Mouse (Mus musculus): ENCODE measurements around the gene Acot8. TPM values are rescaled to one million over a fixed set of nuclear protein-coding genes. Genes with fewer than 3 reads are reported as not detected.

The Acot8 gene
- polyA plus RNA-seq, 1 experiment from 2014 or later = 25.0 TPM

DNA sequence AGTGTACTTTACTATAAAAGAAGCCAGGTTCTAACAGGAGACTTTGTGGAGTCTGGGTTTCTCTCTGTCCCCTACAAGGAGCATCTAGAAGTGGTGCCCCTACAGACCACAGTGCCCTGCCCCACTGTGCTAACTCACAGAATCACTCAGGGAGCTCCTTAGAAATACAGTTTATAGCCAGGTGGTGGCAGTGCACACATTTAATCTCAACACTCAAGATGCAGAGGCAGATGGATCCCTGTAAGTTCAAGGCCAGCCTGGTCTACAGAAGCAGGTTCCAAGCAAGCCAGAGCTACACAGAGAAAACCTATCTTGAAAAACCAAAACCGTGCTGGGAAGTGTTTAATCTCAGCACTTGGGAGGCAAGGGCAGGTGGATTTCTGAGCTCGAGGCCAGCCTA lies 10.9 kb downstream of the Acot8 start:
- no peak overlapping the region for H3K27ac ChIP-seq (ENCODE audit: low read depth)
- no peaks in the 10 kb centered on the region for H3K27me3 ChIP-seq (ENCODE audit: insufficient read depth, low read length)
- TF ChIP-seq EP300 (IDR thresholded peaks at IDR 0.05; ENCODE audit: low read depth) = no peak
- TF ChIP-seq CTCF (IDR thresholded peaks at IDR 0.05; ENCODE audit: low read depth) = no peak
- no peak for DNase-seq
- H3K9ac ChIP-seq (replicated peaks) = no peak overlapping the region
- no peak for ATAC-seq
- H3K4me1 ChIP-seq (ENCODE audit: insufficient read depth) = peaks cover 6% of the 10 kb centered on the region
- no peak overlapping the region for H3K4me2 ChIP-seq (ENCODE audit: low read depth, low read length)
- no peak overlapping the region for H3K4me3 ChIP-seq (ENCODE audit: low read depth, low read length)
- H3K36me3 ChIP-seq (replicated peaks; ENCODE audit: insufficient read depth, low read length) = peaks cover 57% of the 10 kb centered on the region
- WGBS (ENCODE audit: insufficient replicate concordance) = 81% methylated on average over 2 of the region's 2 CpGs
- no peaks in the 10 kb centered on the region for H3K9me3 ChIP-seq (ENCODE audit: low read length)

DNA sequence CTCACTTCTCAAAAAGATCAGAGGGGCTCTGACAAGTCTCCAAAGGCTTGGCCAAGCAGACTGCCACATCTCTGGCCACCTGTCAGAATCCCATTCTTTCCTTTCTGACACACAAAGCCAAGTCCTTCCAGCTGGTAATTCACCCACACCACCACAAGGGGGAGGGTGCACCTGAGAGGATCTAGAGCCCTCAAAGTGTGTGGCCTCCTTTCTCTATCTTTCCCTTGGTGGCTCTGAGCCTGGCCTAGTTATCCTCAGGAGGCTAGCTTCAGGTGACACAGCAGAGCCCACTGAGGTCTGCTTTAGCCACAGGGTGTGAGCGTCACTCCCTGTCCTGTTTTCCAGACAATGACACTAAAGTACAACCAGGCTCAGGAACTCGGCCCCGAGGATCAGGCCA lies 11.4 kb downstream of the Acot8 start:
- 0 out of 2 replicates have a peak, but pooled peaks have one; percentile 13 for ATAC-seq
- H3K4me2 ChIP-seq (ENCODE audit: low read depth, low read length) = no peak overlapping the region
- no peak overlapping the region for H3K9ac ChIP-seq (replicated peaks)
- DNase-seq = peak; percentile 76
- no peaks in the 10 kb centered on the region for H3K9me3 ChIP-seq (ENCODE audit: low read length)
- TF ChIP-seq CTCF (IDR thresholded peaks at IDR 0.05; ENCODE audit: low read depth) (peak; percentile 90), EP300 (IDR thresholded peaks at IDR 0.05; ENCODE audit: low read depth) (no peak)
- H3K27me3 ChIP-seq (ENCODE audit: insufficient read depth, low read length) = no peaks in the 10 kb centered on the region
- H3K4me3 ChIP-seq (ENCODE audit: low read depth, low read length) = no peak overlapping the region
- no peak overlapping the region for H3K27ac ChIP-seq (ENCODE audit: low read depth)
- H3K36me3 ChIP-seq (replicated peaks; ENCODE audit: insufficient read depth, low read length) = peaks cover 60% of the 10 kb centered on the region
- peaks cover 12% of the 10 kb centered on the region for H3K4me1 ChIP-seq (ENCODE audit: insufficient read depth)
- WGBS (ENCODE audit: insufficient replicate concordance) = 73% methylated on average over 3 of the region's 3 CpGs

DNA sequence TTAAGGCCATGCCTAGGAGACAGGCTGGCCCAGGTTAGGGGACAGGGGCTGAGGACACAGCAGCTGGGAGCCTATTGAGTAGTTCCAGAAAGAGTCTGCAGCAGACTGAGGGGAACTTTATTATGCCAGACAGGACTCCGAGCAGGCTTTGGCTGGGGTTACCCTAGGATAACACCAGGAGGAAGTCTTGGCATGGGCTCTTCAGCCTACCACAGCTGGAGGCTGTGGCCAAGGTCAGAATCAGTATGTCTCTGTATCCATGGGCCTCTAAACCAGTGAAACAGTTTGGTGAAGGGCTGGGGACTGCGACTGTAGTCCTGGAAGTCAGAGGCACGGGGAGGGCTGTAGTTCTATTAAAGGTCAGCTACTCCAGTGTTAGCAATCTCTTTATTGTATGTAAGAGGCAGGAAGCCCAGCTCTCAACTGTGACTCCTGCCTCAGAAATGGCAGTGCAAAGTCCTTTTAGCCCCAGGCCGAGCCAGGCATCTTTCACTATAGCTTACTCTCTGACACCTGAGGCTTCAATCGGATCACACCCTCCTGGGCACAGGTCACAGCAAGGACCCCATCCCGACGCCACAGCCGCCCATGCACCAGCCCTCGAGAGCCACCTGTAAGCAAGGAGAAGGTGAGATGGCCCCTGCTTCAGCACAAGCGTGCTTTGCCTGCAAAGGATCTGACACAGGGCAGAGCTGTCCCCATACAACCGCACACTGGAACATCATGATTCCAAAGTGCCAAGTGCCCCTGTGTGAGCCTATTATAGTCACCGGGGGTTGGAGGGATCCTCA lies 12.1 kb downstream of the Acot8 start:
- Histone ChIP-seq H3K27me3 (ENCODE audit: insufficient read depth, low read length) (no peaks in the 10 kb centered on the region), H3K4me3 (ENCODE audit: low read depth, low read length) (no peak overlapping the region), H3K4me2 (ENCODE audit: low read depth, low read length) (no peak overlapping the region), H3K36me3 (replicated peaks; ENCODE audit: insufficient read depth, low read length) (peaks cover 59% of the 10 kb centered on the region), H3K9me3 (ENCODE audit: low read length) (no peaks in the 10 kb centered on the region), H3K4me1 (ENCODE audit: insufficient read depth) (peaks cover 13% of the 10 kb centered on the region), H3K27ac (ENCODE audit: low read depth) (no peak overlapping the region), H3K9ac (replicated peaks) (no peak overlapping the region)
- 90% methylated on average over 12 of the region's 12 CpGs for WGBS (ENCODE audit: insufficient replicate concordance)
- DNase-seq (no peak), ATAC-seq (no peak)
- TF ChIP-seq EP300 (IDR thresholded peaks at IDR 0.05; ENCODE audit: low read depth) = no peak
- no peak for TF ChIP-seq CTCF (IDR thresholded peaks at IDR 0.05; ENCODE audit: low read depth)

DNA sequence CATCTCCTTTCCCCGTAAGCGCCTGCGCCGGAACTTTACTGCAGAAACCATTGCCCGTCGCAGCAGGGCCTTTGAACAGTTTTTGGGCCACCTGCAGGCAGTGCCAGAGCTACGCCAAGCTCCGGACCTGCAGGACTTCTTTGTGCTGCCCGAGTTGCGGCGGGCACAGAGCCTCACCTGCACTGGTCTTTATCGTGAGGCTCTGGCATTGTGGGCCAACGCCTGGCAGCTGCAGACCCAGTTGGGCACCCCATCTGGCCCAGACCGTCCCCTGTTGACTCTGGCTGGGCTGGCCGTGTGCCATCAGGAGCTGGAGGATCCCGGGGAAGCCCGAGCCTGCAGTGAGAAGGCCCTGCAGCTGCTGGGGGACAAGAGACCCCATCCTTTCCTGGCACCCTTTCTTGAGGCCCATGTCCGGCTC lies 12.8 kb downstream of the Acot8 start:
- ATAC-seq (no peak), DNase-seq (no peak)
- Histone ChIP-seq H3K4me2 (ENCODE audit: low read depth, low read length) (no peak overlapping the region), H3K4me1 (ENCODE audit: insufficient read depth) (peaks cover 17% of the 10 kb centered on the region), H3K36me3 (replicated peaks; ENCODE audit: insufficient read depth, low read length) (peaks cover 54% of the 10 kb centered on the region), H3K27me3 (ENCODE audit: insufficient read depth, low read length) (no peaks in the 10 kb centered on the region), H3K27ac (ENCODE audit: low read depth) (no peak overlapping the region), H3K9ac (replicated peaks) (no peak overlapping the region), H3K9me3 (ENCODE audit: low read length) (no peaks in the 10 kb centered on the region), H3K4me3 (ENCODE audit: low read depth, low read length) (no peak overlapping the region)
- 94% methylated on average over 18 of the region's 18 CpGs for WGBS (ENCODE audit: insufficient replicate concordance)
- TF ChIP-seq CTCF (IDR thresholded peaks at IDR 0.05; ENCODE audit: low read depth) = no peak
- no peak for TF ChIP-seq EP300 (IDR thresholded peaks at IDR 0.05; ENCODE audit: low read depth)

DNA sequence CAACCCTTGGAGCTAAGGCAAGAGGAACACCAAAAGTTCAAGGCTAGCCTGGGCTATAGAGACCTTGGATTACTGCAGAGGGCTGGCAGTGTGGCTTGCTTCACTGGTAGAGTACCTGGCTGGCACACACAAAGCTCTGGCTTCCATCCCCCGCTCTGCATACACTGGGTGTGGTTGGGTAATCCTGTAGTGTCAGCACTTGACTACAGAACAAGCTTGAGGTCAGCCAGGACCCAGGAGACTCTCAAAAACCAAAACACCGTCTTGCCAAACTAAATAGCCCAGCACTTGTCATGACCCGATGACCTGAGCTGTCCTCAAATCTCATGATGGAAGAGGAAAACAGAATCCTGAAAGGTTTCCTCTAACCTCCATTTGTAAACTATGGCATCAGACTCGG lies 14.2 kb downstream of the Acot8 start:
- no peak overlapping the region for H3K4me2 ChIP-seq (ENCODE audit: low read depth, low read length)
- peak overlapping the region; percentile 41; the same call in 1 of the 2 replicates for H3K27ac ChIP-seq (ENCODE audit: low read depth)
- ATAC-seq = peak; percentile 63
- peaks cover 42% of the 10 kb centered on the region for H3K36me3 ChIP-seq (replicated peaks; ENCODE audit: insufficient read depth, low read length)
- peak; percentile 63 for DNase-seq
- peaks cover 27% of the 10 kb centered on the region for H3K4me1 ChIP-seq (ENCODE audit: insufficient read depth)
- TF ChIP-seq EP300 (IDR thresholded peaks at IDR 0.05; ENCODE audit: low read depth) (no peak), CTCF (IDR thresholded peaks at IDR 0.05; ENCODE audit: low read depth) (no peak)
- no peak overlapping the region for H3K9ac ChIP-seq (replicated peaks)
- H3K27me3 ChIP-seq (ENCODE audit: insufficient read depth, low read length) = no peaks in the 10 kb centered on the region
- no peak overlapping the region for H3K4me3 ChIP-seq (ENCODE audit: low read depth, low read length)
- no peaks in the 10 kb centered on the region for H3K9me3 ChIP-seq (ENCODE audit: low read length)
- WGBS (ENCODE audit: insufficient replicate concordance) = 63% methylated on average over 4 of the region's 4 CpGs

DNA sequence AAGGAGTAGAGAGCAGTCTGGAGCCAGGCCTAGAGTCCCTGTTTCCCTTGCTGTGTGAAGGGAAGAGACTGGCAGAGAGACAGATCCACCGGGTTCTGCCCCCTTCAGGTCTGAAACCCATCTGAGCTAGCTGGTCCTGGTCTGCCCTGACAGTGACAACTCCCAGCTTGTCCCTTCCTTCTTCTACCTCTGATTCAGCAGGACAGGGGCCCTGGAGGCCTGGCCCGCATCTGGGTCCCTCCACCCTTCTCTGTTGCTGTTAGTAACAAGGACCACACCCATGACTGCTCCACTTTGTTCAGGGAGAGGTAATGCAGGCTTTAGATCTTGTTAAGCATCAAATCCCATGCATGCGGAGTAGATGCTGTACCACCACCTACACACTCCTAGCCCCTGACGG lies 16.3 kb downstream of the Acot8 start:
- 78% methylated on average over 4 of the region's 4 CpGs for WGBS (ENCODE audit: insufficient replicate concordance)
- H3K4me3 ChIP-seq (ENCODE audit: low read depth, low read length) = no peak overlapping the region
- H3K4me1 ChIP-seq (ENCODE audit: insufficient read depth) = peaks cover 32% of the 10 kb centered on the region
- DNase-seq = no peak
- H3K9me3 ChIP-seq (ENCODE audit: low read length) = no peaks in the 10 kb centered on the region
- TF ChIP-seq EP300 (IDR thresholded peaks at IDR 0.05; ENCODE audit: low read depth) (no peak), CTCF (IDR thresholded peaks at IDR 0.05; ENCODE audit: low read depth) (no peak)
- ATAC-seq = no peak
- no peak overlapping the region for H3K9ac ChIP-seq (replicated peaks)
- no peaks in the 10 kb centered on the region for H3K27me3 ChIP-seq (ENCODE audit: insufficient read depth, low read length)
- H3K4me2 ChIP-seq (ENCODE audit: low read depth, low read length) = peak overlapping the region; percentile 33
- H3K27ac ChIP-seq (ENCODE audit: low read depth) = no peak overlapping the region
- peaks cover 28% of the 10 kb centered on the region for H3K36me3 ChIP-seq (replicated peaks; ENCODE audit: insufficient read depth, low read length)

Measured in liver, postnatal 0 days (tissue).